Mouse (Mus musculus): ENCODE measurements around the gene S100a5. TPM values are rescaled to one million over a fixed set of nuclear protein-coding genes. Genes with fewer than 3 reads are reported as not detected.

S100a5 gene
- not detected in 2 replicates for polyA plus RNA-seq (2015; fragmentation: Nextera tagmentation; extraction: Ambion mirVana)

- no peaks in the 10 kb centered on the region for H3K27me3 ChIP-seq
- ATAC-seq (ENCODE audit: insufficient number of reproducible peaks, low FRiP score, low TSS enrichment, low read depth), result no peak
- H3K4me1 ChIP-seq, result peaks cover 43% of the 10 kb centered on the region
- H3K4me3 ChIP-seq, result no peak within 1 kb of the TSS
- no peaks in the 10 kb centered on the region for H3K36me3 ChIP-seq
- 61% methylated on average over 3 of the region's 3 CpGs for WGBS
- H3K4me2 ChIP-seq, result no peak within 1 kb of the TSS
- no peaks in the 10 kb centered on the region for H3K9me3 ChIP-seq
- no peak within 1 kb of the TSS for H3K9ac ChIP-seq
- H3K27ac ChIP-seq, result peak within 1 kb of the TSS; percentile 57
Measured at GRCm38 (mm10) chr3:90608223-90608622, at the start of gene S100a5. Gene S100a5, plus strand, starts transcription at chr3:90608523.

GRCm38 (mm10) chr3:90560008-90560628 is 48.2 kb upstream of the S100a5 start, which contains the start of gene S100a3:
Gene S100a3, plus strand, starts transcription at chr3:90560578.
- WGBS, result 63% methylated on average over 6 of the region's 6 CpGs
- H3K4me1 ChIP-seq, result peaks cover 7% of the 10 kb centered on the region; the same call in 1 of the 2 replicates
- ATAC-seq (ENCODE audit: insufficient number of reproducible peaks, low FRiP score, low TSS enrichment, low read depth), result no peak
- no peaks in the 10 kb centered on the region for H3K27me3 ChIP-seq
- H3K36me3 ChIP-seq, result no peaks in the 10 kb centered on the region
- H3K9ac ChIP-seq, result no peak within 1 kb of the TSS
- no peak within 1 kb of the TSS for H3K4me3 ChIP-seq
- no peaks in the 10 kb centered on the region for H3K9me3 ChIP-seq
- peak within 1 kb of the TSS; percentile 8; the same call in 1 of the 2 replicates for H3K27ac ChIP-seq
- H3K4me2 ChIP-seq, result no peak within 1 kb of the TSS

GRCm38 (mm10) chr3:90574691-90575090 is 33.6 kb upstream of the S100a5 start:
- no peaks in the 10 kb centered on the region for H3K27me3 ChIP-seq
- H3K9ac ChIP-seq, result no peak overlapping the region
- H3K27ac ChIP-seq, result no peak overlapping the region
- H3K4me3 ChIP-seq, result no peak overlapping the region
- H3K36me3 ChIP-seq, result no peaks in the 10 kb centered on the region
- no peaks in the 10 kb centered on the region for H3K9me3 ChIP-seq
- 79% methylated on average over 5 of the region's 5 CpGs for WGBS
- H3K4me2 ChIP-seq, result no peak overlapping the region
- no peak for ATAC-seq (ENCODE audit: insufficient number of reproducible peaks, low FRiP score, low TSS enrichment, low read depth)
- peaks cover 6% of the 10 kb centered on the region for H3K4me1 ChIP-seq

GRCm38 (mm10) chr3:90575320-90575719 is 33.0 kb upstream of the S100a5 start:
- no peak overlapping the region for H3K4me3 ChIP-seq
- no peaks in the 10 kb centered on the region for H3K27me3 ChIP-seq
- H3K4me2 ChIP-seq, result no peak overlapping the region
- WGBS, result 77% methylated on average over 3 of the region's 3 CpGs
- H3K9ac ChIP-seq, result no peak overlapping the region
- no peaks in the 10 kb centered on the region for H3K9me3 ChIP-seq
- no peak for ATAC-seq (ENCODE audit: insufficient number of reproducible peaks, low FRiP score, low TSS enrichment, low read depth)
- peaks cover 10% of the 10 kb centered on the region for H3K4me1 ChIP-seq
- no peaks in the 10 kb centered on the region for H3K36me3 ChIP-seq
- H3K27ac ChIP-seq, result no peak overlapping the region

- Histone ChIP-seq H3K4me1 (peaks cover 11% of the 10 kb centered on the region), H3K9ac (no peak overlapping the region), H3K4me3 (no peak overlapping the region), H3K36me3 (no peaks in the 10 kb centered on the region), H3K4me2 (no peak overlapping the region), H3K9me3 (no peaks in the 10 kb centered on the region), H3K27ac (no peak overlapping the region), H3K27me3 (no peaks in the 10 kb centered on the region)
- WGBS, result 58% methylated on average over 10 of the region's 10 CpGs
- no peak for ATAC-seq (ENCODE audit: insufficient number of reproducible peaks, low FRiP score, low TSS enrichment, low read depth)
Measured at GRCm38 (mm10) chr3:90576351-90577001, 31.8 kb upstream of the S100a5 start.

GRCm38 (mm10) chr3:90579433-90579832 is 28.9 kb upstream of the S100a5 start:
- Histone ChIP-seq H3K9ac (no peak overlapping the region), H3K4me2 (no peak overlapping the region), H3K4me3 (no peak overlapping the region), H3K27ac (peak overlapping the region; percentile 55), H3K9me3 (no peaks in the 10 kb centered on the region), H3K27me3 (no peaks in the 10 kb centered on the region), H3K4me1 (peaks cover 17% of the 10 kb centered on the region), H3K36me3 (no peaks in the 10 kb centered on the region)
- ATAC-seq (ENCODE audit: insufficient number of reproducible peaks, low FRiP score, low TSS enrichment, low read depth), result peak; percentile 62; the same call in 1 of the 2 replicates
- WGBS, result 30% methylated on average over 7 of the region's 7 CpGs

- WGBS, result 91% methylated on average over 5 of the region's 5 CpGs
- ATAC-seq (ENCODE audit: insufficient number of reproducible peaks, low FRiP score, low TSS enrichment, low read depth), result no peak
- Histone ChIP-seq H3K9me3 (no peaks in the 10 kb centered on the region), H3K4me1 (peaks cover 25% of the 10 kb centered on the region), H3K27me3 (no peaks in the 10 kb centered on the region), H3K9ac (no peak overlapping the region), H3K27ac (no peak overlapping the region), H3K4me3 (no peak overlapping the region), H3K36me3 (no peaks in the 10 kb centered on the region), H3K4me2 (no peak overlapping the region)
Measured at GRCm38 (mm10) chr3:90581141-90581540, 27.2 kb upstream of the S100a5 start.

GRCm38 (mm10) chr3:90582156-90582555 is 26.2 kb upstream of the S100a5 start:
- H3K4me1 ChIP-seq, result peaks cover 34% of the 10 kb centered on the region
- no peaks in the 10 kb centered on the region for H3K36me3 ChIP-seq
- no peak overlapping the region for H3K9ac ChIP-seq
- no peaks in the 10 kb centered on the region for H3K27me3 ChIP-seq
- H3K4me3 ChIP-seq, result no peak overlapping the region
- WGBS, result 98% methylated on average over 1 of the region's 1 CpGs
- no peaks in the 10 kb centered on the region for H3K9me3 ChIP-seq
- no peak for ATAC-seq (ENCODE audit: insufficient number of reproducible peaks, low FRiP score, low TSS enrichment, low read depth)
- no peak overlapping the region for H3K4me2 ChIP-seq
- H3K27ac ChIP-seq, result no peak overlapping the region

GRCm38 (mm10) chr3:90582556-90582955 is 25.8 kb upstream of the S100a5 start:
- peaks cover 38% of the 10 kb centered on the region for H3K4me1 ChIP-seq
- no peak for ATAC-seq (ENCODE audit: insufficient number of reproducible peaks, low FRiP score, low TSS enrichment, low read depth)
- no peak overlapping the region for H3K4me2 ChIP-seq
- H3K27ac ChIP-seq, result no peak overlapping the region
- no peak overlapping the region for H3K9ac ChIP-seq
- no peak overlapping the region for H3K4me3 ChIP-seq
- no peaks in the 10 kb centered on the region for H3K36me3 ChIP-seq
- WGBS, result 78% methylated on average over 4 of the region's 4 CpGs
- no peaks in the 10 kb centered on the region for H3K9me3 ChIP-seq
- H3K27me3 ChIP-seq, result no peaks in the 10 kb centered on the region

GRCm38 (mm10) chr3:90583893-90584292 is 24.4 kb upstream of the S100a5 start:
- no peak for ATAC-seq (ENCODE audit: insufficient number of reproducible peaks, low FRiP score, low TSS enrichment, low read depth)
- 37% methylated on average over 3 of the region's 3 CpGs for WGBS
- peaks cover 42% of the 10 kb centered on the region for H3K4me1 ChIP-seq
- no peaks in the 10 kb centered on the region for H3K36me3 ChIP-seq
- no peaks in the 10 kb centered on the region for H3K27me3 ChIP-seq
- no peak overlapping the region for H3K27ac ChIP-seq
- no peak overlapping the region for H3K4me3 ChIP-seq
- no peaks in the 10 kb centered on the region for H3K9me3 ChIP-seq
- no peak overlapping the region for H3K9ac ChIP-seq
- no peak overlapping the region for H3K4me2 ChIP-seq

- peak overlapping the region; percentile 71 for H3K27ac ChIP-seq
- ATAC-seq (ENCODE audit: insufficient number of reproducible peaks, low FRiP score, low TSS enrichment, low read depth), result peak; percentile 41; the same call in 1 of the 2 replicates
Measured at GRCm38 (mm10) chr3:90585595-90585994, 22.7 kb upstream of the S100a5 start.

GRCm38 (mm10) chr3:90586016-90586643 is 22.2 kb upstream of the S100a5 start:
- H3K9ac ChIP-seq, result no peak overlapping the region
- H3K27ac ChIP-seq, result peak overlapping the region; percentile 71
- no peak for ATAC-seq (ENCODE audit: insufficient number of reproducible peaks, low FRiP score, low TSS enrichment, low read depth)
- H3K4me2 ChIP-seq, result no peak overlapping the region
- no peak overlapping the region for H3K4me3 ChIP-seq
- H3K36me3 ChIP-seq, result no peaks in the 10 kb centered on the region
- peaks cover 31% of the 10 kb centered on the region for H3K4me1 ChIP-seq
- H3K27me3 ChIP-seq, result no peaks in the 10 kb centered on the region
- no peaks in the 10 kb centered on the region for H3K9me3 ChIP-seq
- WGBS, result 82% methylated on average over 15 of the region's 15 CpGs

More at GRCm38 (mm10) chr3:90585595-90585994, 22.7 kb upstream of the S100a5 start:
- Histone ChIP-seq H3K36me3 (no peaks in the 10 kb centered on the region), H3K9ac (no peak overlapping the region), H3K4me1 (peaks cover 31% of the 10 kb centered on the region), H3K4me3 (no peak overlapping the region), H3K9me3 (no peaks in the 10 kb centered on the region), H3K27me3 (no peaks in the 10 kb centered on the region), H3K4me2 (no peak overlapping the region)
- WGBS, result 30% methylated on average over 5 of the region's 5 CpGs

All from limb, embryonic 15.5 days (tissue).